Mouse (Mus musculus): ENCODE data around the gene 4930513O06Rik.

The 4930513O06Rik gene

GRCm38 (mm10) chrX:139085943-139086342 lies at the start of gene 4930513O06Rik:
Gene 4930513O06Rik (plus strand): TSS chrX:139086243.
- no peak for DNase-seq

GRCm38 (mm10) chrX:139037666-139038065 lies 48.4 kb upstream of the 4930513O06Rik start:
- no peak for DNase-seq

GRCm38 (mm10) chrX:139039314-139039713 lies 46.7 kb upstream of the 4930513O06Rik start:
- DNase-seq = no peak

- no peak for DNase-seq
Observed at GRCm38 (mm10) chrX:139041148-139041547, 44.9 kb upstream of the 4930513O06Rik start.

GRCm38 (mm10) chrX:139051976-139052375 lies 34.1 kb upstream of the 4930513O06Rik start:
- DNase-seq = no peak

GRCm38 (mm10) chrX:139053149-139053548 lies 32.9 kb upstream of the 4930513O06Rik start:
- DNase-seq = no peak

GRCm38 (mm10) chrX:139064078-139064477 lies 22.0 kb upstream of the 4930513O06Rik start:
- no peak for DNase-seq

- no peak for DNase-seq
Observed at GRCm38 (mm10) chrX:139078493-139078892, 7.5 kb upstream of the 4930513O06Rik start.

GRCm38 (mm10) chrX:139085077-139085476 lies 966 bp upstream of the 4930513O06Rik start, which contains the start of gene Serpina7:
Gene Serpina7 (minus strand): TSS chrX:139085236.
- DNase-seq = no peak

- no peak for DNase-seq
Observed at GRCm38 (mm10) chrX:139097197-139097596, 11.2 kb downstream of the 4930513O06Rik start.

- no peak for DNase-seq
Observed at GRCm38 (mm10) chrX:139134031-139134430, 48.0 kb downstream of the 4930513O06Rik start.

Data from spleen, adult 18-20 months (tissue).